In the genomic region with DNA sequence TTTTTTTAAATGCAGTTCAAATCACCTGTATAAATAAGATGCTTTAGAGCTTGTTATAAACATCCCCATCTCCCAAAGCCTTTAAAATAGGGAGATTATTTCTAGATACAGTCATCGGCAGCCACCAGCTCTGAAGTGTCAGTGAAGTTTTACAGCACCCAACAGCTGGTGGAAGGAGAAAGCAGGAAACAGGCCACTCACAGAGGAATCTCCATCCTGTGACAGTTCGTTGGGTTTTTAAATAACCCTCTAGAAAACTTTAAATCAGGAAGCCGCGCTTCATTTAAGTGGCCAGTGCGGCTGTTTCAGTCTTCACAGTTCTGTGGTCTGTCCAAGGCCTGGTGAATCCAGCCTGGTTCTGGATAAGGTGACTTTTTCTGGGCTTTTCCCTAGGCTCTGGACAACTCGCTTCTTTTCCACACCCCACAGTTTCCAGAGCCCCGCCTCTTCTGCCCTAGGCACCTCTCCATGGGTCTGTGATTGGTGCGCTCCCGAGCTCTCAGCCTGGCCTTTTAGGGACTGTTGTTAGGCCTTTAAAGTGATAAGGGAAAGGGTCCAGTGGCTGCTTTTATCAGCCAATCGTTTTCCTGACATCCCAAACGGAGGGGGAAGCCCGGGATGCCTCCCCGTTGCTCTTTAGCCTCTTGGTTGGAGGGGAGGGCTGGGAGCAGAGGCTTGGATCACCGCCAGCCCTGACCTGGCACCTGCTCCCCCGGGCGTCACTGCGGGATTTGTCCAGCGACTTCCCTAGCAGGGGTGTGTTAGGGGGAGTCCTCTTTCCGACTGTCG, we compare ENCODE assay signal across 8 mouse cellular contexts. TPM values are rescaled to one million over a fixed set of nuclear protein-coding genes. Genes with fewer than 3 reads are reported as not detected.
DNase-seq lines count a peak whose midpoint lies in the region; ATAC-seq and TF ChIP-seq lines count a peak whose summit lies in the region.

A gene (plus strand): TSS at position 538 of the 789 bp plus-strand sequence.

- peak within 1 kb of the TSS; percentile 13 for H3K4me3 ChIP-seq in hindbrain, embryonic 14.5 days (replicated peaks; ENCODE audit: low read length)
- peak within 1 kb of the TSS; percentile 49 for H3K4me3 ChIP-seq in liver, adult 2 months (ENCODE audit: insufficient read depth, low read depth, low read length)
- peak within 1 kb of the TSS; percentile 19 for H3K4me3 ChIP-seq in myocyte

- H3ac ChIP-seq in myocyte (ENCODE audit: control insufficient read depth, insufficient read length), result no peak within 1 kb of the TSS

- no peaks in the 10 kb centered on the region for H3K9me3 ChIP-seq in hindbrain, embryonic 14.5 days (ENCODE audit: control insufficient read depth, low read length)

- no peak within 1 kb of the TSS for H3K9ac ChIP-seq in hindbrain, embryonic 14.5 days
- no peak within 1 kb of the TSS; the same call in 1 of the 2 replicates for H3K9ac ChIP-seq in liver, adult 2 months (ENCODE audit: low read depth, low read length)

- H3K27me3 ChIP-seq in Patski (no peaks in the 10 kb centered on the region), myocyte (ENCODE audit: control insufficient read depth, insufficient read depth, insufficient read length) (no peaks in the 10 kb centered on the region)
- no peaks in the 10 kb centered on the region for H3K27me3 ChIP-seq in hindbrain, embryonic 14.5 days (ENCODE audit: control insufficient read depth, insufficient read depth, low read length)
- H3K27me3 ChIP-seq in liver, adult 2 months (ENCODE audit: control insufficient read depth, insufficient read depth, low read length), result no peaks in the 10 kb centered on the region

- in situ Hi-C loops in Patski (cut with MboI; ENCODE audit: low pct_unique_long_range_greater_than_20kb), result no loop called here

- no peak within 1 kb of the TSS for H3K27ac ChIP-seq in hindbrain, embryonic 14.5 days
- H3K27ac ChIP-seq in liver, adult 2 months (replicated peaks; ENCODE audit: insufficient read depth, low read depth, low read length), result no peak within 1 kb of the TSS

- POLR2A ChIA-PET in Patski (lab: Charles Lee), result no interaction called here

- 9% methylated on average over 20 of the region's 20 CpGs for WGBS in hindbrain, embryonic 14.5 days
- WGBS in liver, adult 2 months, result 9% methylated on average over 20 of the region's 20 CpGs

- no peak for TF ChIP-seq CTCF in Patski (IDR thresholded peaks at IDR 0.05)
- no peak for TF ChIP-seq CTCF in liver, adult 2 months (IDR thresholded peaks at IDR 0.05; ENCODE audit: low read depth, low read length)

- CTCF ChIA-PET in Patski (lab: Charles Lee), result no interaction called here

- no peak for DNase-seq in Patski (ENCODE audit: low read depth, low spot score)
- DNase-seq in cerebellum, adult 9-11 months, result peak; percentile 75
- DNase-seq in gastrocnemius, adult 8-10 months (ENCODE audit: low spot score in 2 of 2), result peak; percentile 87 to 88
- no peak for DNase-seq in hindbrain, embryonic 14.5 days (ENCODE audit: low spot score)
- DNase-seq in liver, adult 2 months (ENCODE audit: extremely low read depth, low read depth, low spot score), result peak; percentile 59
- peak; percentile 61 to 70 for DNase-seq in urinary bladder, postnatal 4 days (ENCODE audit: low spot score in 2 of 2)
- DNase-seq in left cerebral cortex, adult 18-20 months (ENCODE audit: low spot score in 2 of 2), result no peak

- ATAC-seq in Patski, result peak; percentile 91
- ATAC-seq in hindbrain, embryonic 14.5 days (ENCODE audit: low FRiP score), result 0 out of 2 replicates have a peak, but pooled peaks have one; percentile 37

- no peaks in the 10 kb centered on the region for H3K4me1 ChIP-seq in hindbrain, embryonic 14.5 days (replicated peaks; ENCODE audit: control insufficient read depth, insufficient read depth, low read length)
- no peaks in the 10 kb centered on the region for H3K4me1 ChIP-seq in liver, adult 2 months (ENCODE audit: control insufficient read depth, insufficient read depth, low read length)

- H3K4me2 ChIP-seq in hindbrain, embryonic 14.5 days (replicated peaks), result peak within 1 kb of the TSS; percentile 47
- H3K4me2 ChIP-seq in myocyte (ENCODE audit: low read depth), result peak within 1 kb of the TSS; percentile 93

- no peak for TF ChIP-seq POLR2A in liver, adult 2 months (IDR thresholded peaks at IDR 0.05; ENCODE audit: extremely low read depth, insufficient read depth, low read length)
- no peak for TF ChIP-seq POLR2A in myocyte (IDR thresholded peaks at IDR 0.05; ENCODE audit: insufficient read length, low read depth)

- H3K79me2 ChIP-seq in liver, adult 2 months (ENCODE audit: control insufficient read depth, insufficient read depth, low read length), result no peaks in the 10 kb centered on the region
- H3K79me2 ChIP-seq in myocyte (ENCODE audit: control insufficient read depth, insufficient read depth), result no peaks in the 10 kb centered on the region

- no peaks in the 10 kb centered on the region for H3K36me3 ChIP-seq in hindbrain, embryonic 14.5 days (replicated peaks; ENCODE audit: control insufficient read depth, insufficient read depth)
- no peaks in the 10 kb centered on the region for H3K36me3 ChIP-seq in liver, adult 2 months (ENCODE audit: control insufficient read depth, insufficient read depth, low read length)
- H3K36me3 ChIP-seq in myocyte (ENCODE audit: control insufficient read depth, insufficient read depth), result no peaks in the 10 kb centered on the region

TF ChIP-seq in myocyte, 11 proteins besides CTCF, POLR2A, EP300 and RAD21:
- TF ChIP-seq MYOD1 (IDR thresholded peaks at IDR 0.05; ENCODE audit: control insufficient read depth in 1 of 3, insufficient read length in 2 of 3, low read depth in 2 of 3) (peak; percentile 89 to 98 (median 89)), SRF (IDR thresholded peaks at IDR 0.05; ENCODE audit: control insufficient read depth, insufficient read length, low read depth) (peak; percentile 31), MYOG (IDR thresholded peaks at IDR 0.05; ENCODE audit: control insufficient read depth in 1 of 3, insufficient read depth in 1 of 3, insufficient read length in 2 of 3, low read depth in 2 of 3) (peak; percentile 33 to 80 (median 68)), E2F4 (IDR thresholded peaks at IDR 0.05; ENCODE audit: insufficient read depth) (no peak)

RNA-seq across cellular contexts. Expression of the gene that starts here (rescaled TPM):
- polyA plus RNA-seq in Patski (2021) (0.41 TPM), myocyte (2012; fragmentation: generic; extraction: Trizol) (32.7 TPM)
- 1,000 to 10,000 TPM in 3 of 4 experiments, 100 to 1,000 TPM in 1; 903 to 1,283 (median 1,111) TPM for total RNA-seq in gastrocnemius, adult 8-10 months (2022)
- polyA plus RNA-seq in hindbrain, embryonic 14.5 days (2014; fragmentation: Nextera tagmentation; extraction: Ambion mirVana), result 1.3 and 2.6 TPM in 2 replicates
- total RNA-seq in liver, adult 2 months (2014; rRNA removed), result 0.55 and 0.60 TPM in 2 replicates
- polyA plus RNA-seq in liver, adult 2 months (2012; rRNA removed), result 0.36 TPM in 1 of 2 replicates, not detected in the other
- total RNA-seq in left cerebral cortex, adult 18-20 months (2021), result 1 to 10 TPM in 1 of 2 experiments, under 1 TPM in 1; 0.63 to 1.1 TPM

Comparison
In these comparisons a context has a peak if more than half of its experiments do, and no peak if none do; other contexts are left out.
1. RNA of the gene that starts here (total RNA-seq): 903 to 1,283 TPM in gastrocnemius, adult 8-10 months; 0.63 to 1.1 TPM in left cerebral cortex, adult 18-20 months and 0.55 to 0.60 TPM in liver, adult 2 months; every median in the first group is over 100 times any median in the second.
2. Peak in ATAC-seq in Patski; RNA of the gene not detected or under 1 TPM.
3. Peak in DNase-seq and H3K4me3 ChIP-seq in liver, adult 2 months; RNA of the gene not detected or under 1 TPM.
4. DNase-seq: peak in cerebellum, adult 9-11 months (single experiment), gastrocnemius, adult 8-10 months (2 of 2) and urinary bladder, postnatal 4 days (2 of 2); none in Patski (single experiment), hindbrain, embryonic 14.5 days (single experiment) and left cerebral cortex, adult 18-20 months (0 of 2).
5. Peak in every context shown above with its lines, with median percentiles within 50 percentile points of each other: H3K4me3 ChIP-seq.